Mouse (Mus musculus): ENCODE results near the gene F12. TPM values are rescaled to one million over a fixed set of nuclear protein-coding genes. Genes with fewer than 3 reads are reported as not detected.

F12 gene
- total and polyA plus RNA-seq, 3 experiments, result not detected

DNA sequence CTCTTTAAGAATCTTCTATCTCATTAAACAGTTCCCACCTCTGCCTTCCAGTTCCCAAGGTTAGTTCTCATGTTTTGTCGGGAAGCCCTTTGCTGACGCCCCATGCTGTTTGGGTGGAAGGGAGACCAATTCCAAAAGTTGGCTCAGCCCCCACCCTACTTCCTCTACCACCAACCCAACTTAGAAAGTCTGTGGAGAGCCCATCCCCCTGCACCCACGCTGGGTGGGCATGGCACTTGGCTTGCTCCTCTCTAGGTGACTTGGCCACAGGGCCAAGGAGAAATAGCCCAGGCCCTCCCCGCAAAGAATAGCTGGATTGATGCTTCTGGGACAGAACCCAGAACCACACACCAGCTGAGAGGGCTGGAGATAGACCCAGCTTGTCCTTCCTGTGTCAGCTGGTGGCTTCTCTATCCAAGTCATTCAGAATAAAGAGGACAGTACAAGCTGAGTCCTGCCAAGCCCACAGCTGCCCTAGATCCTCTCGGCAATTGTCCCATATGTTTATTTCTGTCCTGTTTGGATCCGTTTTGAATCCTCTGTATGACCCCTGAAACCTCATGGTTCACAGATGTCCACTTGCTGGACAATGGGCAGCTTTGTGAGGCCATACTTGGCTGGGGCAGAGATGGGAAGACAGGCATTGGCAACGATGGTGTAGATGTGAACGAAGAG, 55.4 kb downstream of the F12 start:
- no peak overlapping the region for H3K9ac ChIP-seq (ENCODE audit: insufficient read depth, low read depth)
- H3K4me1 ChIP-seq (ENCODE audit: control insufficient read depth in 1 of 2, insufficient read depth in 2 of 2), result peaks cover 22 to 61% of the 10 kb centered on the region in 2 experiments
- no peak overlapping the region for H3K4me2 ChIP-seq (ENCODE audit: insufficient read depth, low read depth, poor library complexity, severe bottlenecking)
- no peak for TF ChIP-seq CHD1 (IDR thresholded peaks at IDR 0.05; ENCODE audit: low read depth, low read length)
- no peak for TF ChIP-seq PAX5 (IDR thresholded peaks at IDR 0.05; ENCODE audit: low read length)
- TF ChIP-seq UBTF (IDR thresholded peaks at IDR 0.05; ENCODE audit: low read depth, low read length), result no peak
- TF ChIP-seq JUN (IDR thresholded peaks at IDR 0.05; ENCODE audit: insufficient read depth, low read depth, low read length), result no peak
- TF ChIP-seq POLR2AphosphoS2 (IDR thresholded peaks at IDR 0.05; ENCODE audit: low read depth, low read length), result no peak
- TF ChIP-seq NRF1 (IDR thresholded peaks at IDR 0.05; ENCODE audit: low read depth, low read length), result no peak
- no peak for TF ChIP-seq USF1 (IDR thresholded peaks at IDR 0.05; ENCODE audit: low read depth, low read length)
- TF ChIP-seq ZNF384 (IDR thresholded peaks at IDR 0.05; ENCODE audit: low read depth, low read length), result no peak
- no peak for TF ChIP-seq ZC3H11A (IDR thresholded peaks at IDR 0.05; ENCODE audit: low read depth, low read length)
- TF ChIP-seq SMC3 (IDR thresholded peaks at IDR 0.05; ENCODE audit: low read depth, low read length), result no peak
- TF ChIP-seq CHD2 (IDR thresholded peaks at IDR 0.05; ENCODE audit: low read length), result no peak
- TF ChIP-seq MAX (IDR thresholded peaks at IDR 0.05; ENCODE audit: low read length), result no peak
- TF ChIP-seq HCFC1 (IDR thresholded peaks at IDR 0.05; ENCODE audit: low read depth, low read length), result no peak
- no peak overlapping the region for H3K4me3 ChIP-seq (replicated peaks in 1 of 3; ENCODE audit: low read depth in 2 of 3, low read length in 2 of 3, poor library complexity in 1 of 3)
- DNase-seq (ENCODE audit: extremely low read depth), result no peak
- in situ Hi-C loops (cut with MboI; ENCODE audit: low pct_ligation_motif_present, low pct_unique_long_range_greater_than_20kb, low sequenced_read_pairs), result no loop called here
- no peaks in the 10 kb centered on the region for H3K9me3 ChIP-seq (replicated peaks; ENCODE audit: low read length)
- dilution Hi-C loops (cut with MboI; ENCODE audit: extremely low pct_ligation_motif_present, extremely low pct_unique_long_range_greater_than_20kb, low sequenced_read_pairs), result no loop called here
- peaks cover 0 to 5% of the 10 kb centered on the region in 2 experiments for H3K36me3 ChIP-seq (replicated peaks in 1 of 2; ENCODE audit: control insufficient read depth in 1 of 2, insufficient read depth in 1 of 2, low read length in 1 of 2)
- no peaks in the 10 kb centered on the region for H3K27me3 ChIP-seq (replicated peaks)
- H3K79me2 ChIP-seq (replicated peaks; ENCODE audit: control insufficient read depth, extremely low read depth, insufficient read depth, poor library complexity, severe bottlenecking), result no peaks in the 10 kb centered on the region
- no peak overlapping the region for H3K27ac ChIP-seq (ENCODE audit: insufficient read depth, low read depth)

- H3K9ac ChIP-seq (ENCODE audit: insufficient read depth, low read depth), result peak overlapping the region; percentile 37
- TF ChIP-seq MAFK (IDR thresholded peaks at IDR 0.05; ENCODE audit: insufficient replicate concordance, low read length) (no peak), TCF12 (IDR thresholded peaks at IDR 0.05; ENCODE audit: low read depth, low read length) (no peak), EP300 (IDR thresholded peaks at IDR 0.05; ENCODE audit: low read length) (no peak)
- H3K4me1 ChIP-seq (ENCODE audit: control insufficient read depth in 1 of 2, insufficient read depth in 2 of 2), result peaks cover 22 to 61% of the 10 kb centered on the region in 2 experiments
Measured at GRCm38 (mm10) chr13:55370234-55370633, 56.4 kb downstream of the F12 start.

More at GRCm38 (mm10) chr13:55370234-55370633, 56.4 kb downstream of the F12 start:
- Histone ChIP-seq H3K36me3 (replicated peaks in 1 of 2; ENCODE audit: control insufficient read depth in 1 of 2, insufficient read depth in 1 of 2, low read length in 1 of 2) (peaks cover 0 to 3% of the 10 kb centered on the region in 2 experiments), H3K79me2 (replicated peaks; ENCODE audit: control insufficient read depth, extremely low read depth, insufficient read depth, poor library complexity, severe bottlenecking) (no peaks in the 10 kb centered on the region), H3K9me3 (replicated peaks; ENCODE audit: low read length) (no peaks in the 10 kb centered on the region), H3K4me2 (ENCODE audit: insufficient read depth, low read depth, poor library complexity, severe bottlenecking) (peak overlapping the region; percentile 48), H3K27me3 (replicated peaks) (no peaks in the 10 kb centered on the region), H3K4me3 (replicated peaks in 1 of 3; ENCODE audit: low read depth in 2 of 3, low read length in 2 of 3, poor library complexity in 1 of 3) (peak overlapping the region; percentile 55 to 65 (median 62)), H3K27ac (ENCODE audit: insufficient read depth, low read depth) (no peak overlapping the region)
- dilution Hi-C loops (cut with MboI; ENCODE audit: extremely low pct_ligation_motif_present, extremely low pct_unique_long_range_greater_than_20kb, low sequenced_read_pairs) (no loop called here), in situ Hi-C loops (cut with MboI; ENCODE audit: low pct_ligation_motif_present, low pct_unique_long_range_greater_than_20kb, low sequenced_read_pairs) (no loop called here)
- DNase-seq (ENCODE audit: extremely low read depth), result no peak

Data from CH12.LX (cell line).